Mouse (Mus musculus) liver, embryonic 16.5 days (tissue): ENCODE measurements around the gene Nkx2-3. TPM values are rescaled to one million over a fixed set of nuclear protein-coding genes. Genes with fewer than 3 reads are reported as not detected.

Experiments
- ATAC-seq: fragments of 200-750 bp; cut with Nextera tagmentation; 2 replicates; pipeline ENCODE4 v1.8.0; 2017; ENCODE audit warnings: low read depth, mild to moderate bottlenecking, moderate number of reproducible peaks, moderate library complexity
- H3K27ac ChIP-seq: fragments of 300-500 bp; sonication (generic); 2 replicates; pipeline ENCODE4 v1.5.1; 2014; ENCODE audit warnings: mild to moderate bottlenecking, low read length
- H3K27me3 ChIP-seq: fragments of 300-500 bp; sonication (generic); 2 replicates; pipeline ENCODE4 v1.6.1; 2014; ENCODE audit warnings: low read depth, low read length, mixed read lengths; ENCODE audit not compliant: control insufficient read depth, insufficient read depth
- H3K36me3 ChIP-seq: fragments of 300-500 bp; sonication (generic); 2 replicates; pipeline ENCODE4 v1.6.1; 2014; ENCODE audit warnings: mild to moderate bottlenecking; ENCODE audit not compliant: control insufficient read depth, insufficient read depth
- H3K4me1 ChIP-seq: fragments of 300-500 bp; sonication (generic); 2 replicates; pipeline ENCODE4 v1.6.1; 2014; ENCODE audit warnings: low read depth, low read length, mixed read lengths; ENCODE audit not compliant: control insufficient read depth
- H3K4me2 ChIP-seq: fragments of 300-500 bp; sonication (generic); 2 replicates; pipeline ENCODE4 v1.6.1; 2014; ENCODE audit warnings: low read depth, low read length, mixed read lengths
- H3K4me3 ChIP-seq: fragments of 300-500 bp; sonication (generic); 2 replicates; pipeline ENCODE4 v1.5.1; 2014; ENCODE audit warnings: low read depth, mild to moderate bottlenecking, low read length
- H3K9ac ChIP-seq: fragments of 300-500 bp; sonication (generic); 2 replicates; pipeline ENCODE4 v1.6.1; 2014; ENCODE audit warnings: low read depth, low read length
- H3K9me3 ChIP-seq: fragments of 300-500 bp; sonication (generic); replicated peaks from 2 replicates; pipeline ENCODE4 v1.6.1; 2016; ENCODE audit warnings: low read length; ENCODE audit not compliant: control insufficient read depth
- WGBS: fragments of 180-500 bp; shearing (Covaris S2); extraction: QIAGEN DNeasy Blood & Tissue Kit; methylation state at CpG from one replicate; pipeline ENCODE4 v1.1.7; 2014; ENCODE audit not compliant: insufficient replicate concordance; 5-methylcytosine and 5-hydroxymethylcytosine counted together
- polyA plus RNA-seq: library from polyadenylated mRNA; unstranded; fragments of >200 nt; fragmentation: Nextera tagmentation; extraction: Ambion mirVana; gene quantifications from 2 replicates; pipeline ENCODE4 v1.2.1, GENCODE M21; 2015

Gene Nkx2-3
- polyA plus RNA-seq, 1 experiment from 2014 or later: 0.32 TPM

GRCm38 (mm10) chr19:43615571-43616414 is 3.7 kb downstream of the Nkx2-3 start:
- Histone ChIP-seq H3K4me2 (no peak overlapping the region), H3K9me3 (no peaks in the 10 kb centered on the region), H3K4me1 (no peaks in the 10 kb centered on the region; the same call in none of the 2 replicates), H3K36me3 (no peaks in the 10 kb centered on the region), H3K4me3 (no peak overlapping the region), H3K9ac (no peak overlapping the region), H3K27ac (no peak overlapping the region), H3K27me3 (peaks cover 97% of the 10 kb centered on the region)
- 2% methylated on average over 33 of the region's 34 CpGs for WGBS
- no peak for ATAC-seq

- ATAC-seq: no peak
- Histone ChIP-seq H3K27ac (no peak overlapping the region), H3K9me3 (no peaks in the 10 kb centered on the region), H3K9ac (no peak overlapping the region), H3K27me3 (peaks cover 95% of the 10 kb centered on the region), H3K36me3 (no peaks in the 10 kb centered on the region), H3K4me1 (no peaks in the 10 kb centered on the region; the same call in none of the 2 replicates), H3K4me2 (no peak overlapping the region), H3K4me3 (no peak overlapping the region)
- under 1% methylated on average over 35 of the region's 35 CpGs for WGBS
Measured at GRCm38 (mm10) chr19:43616415-43616861, 4.3 kb downstream of the Nkx2-3 start.

GRCm38 (mm10) chr19:43616889-43617288 is 4.8 kb downstream of the Nkx2-3 start:
- WGBS: 7% methylated on average over 12 of the region's 12 CpGs
- no peak overlapping the region for H3K4me2 ChIP-seq
- no peak overlapping the region for H3K27ac ChIP-seq
- H3K27me3 ChIP-seq: peaks cover 95% of the 10 kb centered on the region
- H3K4me3 ChIP-seq: no peak overlapping the region
- no peaks in the 10 kb centered on the region for H3K9me3 ChIP-seq
- H3K36me3 ChIP-seq: no peaks in the 10 kb centered on the region
- H3K9ac ChIP-seq: no peak overlapping the region
- ATAC-seq: no peak
- no peaks in the 10 kb centered on the region; the same call in none of the 2 replicates for H3K4me1 ChIP-seq

GRCm38 (mm10) chr19:43617761-43618349 is 5.7 kb downstream of the Nkx2-3 start:
- H3K4me3 ChIP-seq: no peak overlapping the region
- H3K36me3 ChIP-seq: no peaks in the 10 kb centered on the region
- no peak overlapping the region for H3K4me2 ChIP-seq
- ATAC-seq: no peak
- H3K9ac ChIP-seq: no peak overlapping the region
- H3K27ac ChIP-seq: no peak overlapping the region
- H3K4me1 ChIP-seq: no peaks in the 10 kb centered on the region; the same call in none of the 2 replicates
- 59% methylated on average over 10 of the region's 10 CpGs for WGBS
- peaks cover 91% of the 10 kb centered on the region for H3K27me3 ChIP-seq
- H3K9me3 ChIP-seq: no peaks in the 10 kb centered on the region

- Histone ChIP-seq H3K36me3 (no peaks in the 10 kb centered on the region), H3K27ac (no peak overlapping the region), H3K27me3 (peaks cover 91% of the 10 kb centered on the region), H3K9me3 (no peaks in the 10 kb centered on the region), H3K4me3 (no peak overlapping the region), H3K4me1 (no peaks in the 10 kb centered on the region; the same call in 1 of the 2 replicates), H3K9ac (no peak overlapping the region), H3K4me2 (no peak overlapping the region)
- ATAC-seq: no peak
- WGBS: 7% methylated on average over 5 of the region's 5 CpGs
Measured at GRCm38 (mm10) chr19:43618505-43619030, 6.4 kb downstream of the Nkx2-3 start.

GRCm38 (mm10) chr19:43619916-43620479 is 7.9 kb downstream of the Nkx2-3 start:
- 15% methylated on average over 18 of the region's 18 CpGs for WGBS
- Histone ChIP-seq H3K4me3 (no peak overlapping the region), H3K9ac (no peak overlapping the region), H3K4me2 (no peak overlapping the region), H3K4me1 (no peaks in the 10 kb centered on the region), H3K36me3 (no peaks in the 10 kb centered on the region), H3K27ac (no peak overlapping the region), H3K27me3 (peaks cover 79% of the 10 kb centered on the region), H3K9me3 (no peaks in the 10 kb centered on the region)
- ATAC-seq: no peak

- H3K4me2 ChIP-seq: no peak overlapping the region
- no peak for ATAC-seq
- no peak overlapping the region for H3K9ac ChIP-seq
- H3K9me3 ChIP-seq: no peaks in the 10 kb centered on the region
- no peak overlapping the region for H3K4me3 ChIP-seq
- WGBS: 28% methylated on average over 4 of the region's 4 CpGs
- H3K4me1 ChIP-seq: no peaks in the 10 kb centered on the region
- H3K36me3 ChIP-seq: no peaks in the 10 kb centered on the region
- no peak overlapping the region for H3K27ac ChIP-seq
- peaks cover 43% of the 10 kb centered on the region for H3K27me3 ChIP-seq
Measured at GRCm38 (mm10) chr19:43623913-43624312, 11.8 kb downstream of the Nkx2-3 start.

- Histone ChIP-seq H3K36me3 (no peaks in the 10 kb centered on the region), H3K9me3 (no peaks in the 10 kb centered on the region), H3K27me3 (peaks cover 28% of the 10 kb centered on the region), H3K4me3 (no peak overlapping the region), H3K9ac (no peak overlapping the region), H3K27ac (no peak overlapping the region), H3K4me2 (no peak overlapping the region), H3K4me1 (no peaks in the 10 kb centered on the region)
- 43% methylated on average over 3 of the region's 3 CpGs for WGBS
- no peak for ATAC-seq
Measured at GRCm38 (mm10) chr19:43626160-43626559, 14.0 kb downstream of the Nkx2-3 start.
